Mouse (Mus musculus) myocyte (in vitro differentiated cells): ENCODE data around the gene Adamts17.

Experiments
- MAX ChIP-seq: IDR thresholded peaks from one replicate; pipeline ENCODE4 v1.6.1; 2011; ENCODE audit warnings: low read depth, mild to moderate bottlenecking, control low read depth
- POLR2A ChIP-seq: IDR thresholded peaks from one replicate; pipeline ENCODE4 v1.6.1; 2011; ENCODE audit warnings: low read depth, mild to moderate bottlenecking, control low read depth, moderate library complexity; ENCODE audit not compliant: insufficient read length
- USF1 ChIP-seq: IDR thresholded peaks from one replicate; pipeline ENCODE4 v1.6.1; 2011; ENCODE audit warnings: low read depth, mild to moderate bottlenecking, control low read depth, moderate library complexity

DNA sequence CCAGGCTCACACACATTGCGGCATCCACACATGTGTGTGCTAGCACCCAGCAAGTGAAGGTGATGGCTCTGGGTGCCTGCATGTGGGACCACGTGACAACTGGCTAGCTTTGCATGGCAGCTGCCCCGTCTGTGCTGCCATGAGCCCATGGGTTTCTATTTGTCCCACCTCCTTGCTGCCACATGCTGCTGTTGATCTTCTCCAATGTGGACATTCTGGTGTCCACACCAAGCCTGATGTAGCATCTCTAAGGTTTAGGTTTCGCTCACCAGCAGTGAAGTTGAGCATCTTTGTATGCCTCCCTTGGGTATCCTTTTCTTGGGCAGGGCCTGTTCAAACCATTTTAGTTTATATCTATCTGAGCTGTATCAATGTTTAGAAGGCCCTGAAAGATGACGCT is 196.1 kb downstream of the Adamts17 start:
- TF ChIP-seq MAX, result no peak
- TF ChIP-seq POLR2A, result no peak
- no peak for TF ChIP-seq USF1
